Mouse (Mus musculus) frontal cortex, adult (tissue): ENCODE results near the gene Gm10722.
"Not testable (repeated sequence)": the region's sequence is repeated elsewhere in the genome, so short reads cannot be mapped to it uniquely, and the experiment has no call there.

ENCODE experiments used
- ATAC-seq: cut with Nextera tagmentation; 2 replicates; pipeline ENCODE4 v1.9.2; 2017; ENCODE audit warnings: mild to moderate bottlenecking, moderate library complexity, mixed read lengths; ENCODE audit not compliant: low TSS enrichment

Gm10722 gene

DNA sequence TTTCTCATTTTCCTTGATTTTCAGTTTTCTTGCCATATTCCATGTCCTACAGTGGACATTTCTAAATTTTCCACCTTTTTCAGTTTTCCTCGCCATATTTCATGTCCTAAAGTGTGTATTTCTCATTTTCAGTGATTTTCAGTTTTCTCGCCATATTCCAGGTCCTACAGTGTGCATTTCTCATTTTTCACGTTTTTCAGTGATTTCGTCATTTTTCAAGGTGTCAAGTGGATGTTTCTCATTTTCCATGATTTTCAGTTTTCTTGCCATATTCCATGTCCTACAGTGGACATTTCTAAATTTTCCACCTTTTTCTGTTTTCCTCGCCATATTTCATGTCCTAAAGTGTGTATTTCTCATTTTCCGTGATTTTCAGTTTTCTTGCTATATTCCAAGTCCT lies 24.9 kb downstream of the Gm10722 start:
- not testable (repeated sequence) for ATAC-seq

DNA sequence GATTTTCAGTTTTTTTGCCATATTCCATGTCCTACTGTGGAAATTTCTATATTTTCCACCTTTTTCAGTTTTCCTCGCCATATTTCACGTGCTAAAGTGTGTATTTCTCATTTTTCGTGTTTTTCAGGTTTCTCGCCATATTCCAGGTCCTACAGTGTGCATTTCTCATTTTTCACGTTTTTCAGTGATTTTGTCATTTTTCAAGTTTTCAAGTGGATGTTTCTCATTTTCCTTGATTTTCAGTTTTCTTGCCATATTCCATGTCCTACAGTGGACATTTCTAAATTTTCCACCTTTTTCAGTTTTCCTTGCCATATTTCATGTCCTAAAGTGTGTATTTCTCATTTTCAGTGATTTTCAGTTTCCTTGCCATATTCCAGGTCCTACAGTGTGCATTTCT lies 25.4 kb downstream of the Gm10722 start:
- not testable (repeated sequence) for ATAC-seq

DNA sequence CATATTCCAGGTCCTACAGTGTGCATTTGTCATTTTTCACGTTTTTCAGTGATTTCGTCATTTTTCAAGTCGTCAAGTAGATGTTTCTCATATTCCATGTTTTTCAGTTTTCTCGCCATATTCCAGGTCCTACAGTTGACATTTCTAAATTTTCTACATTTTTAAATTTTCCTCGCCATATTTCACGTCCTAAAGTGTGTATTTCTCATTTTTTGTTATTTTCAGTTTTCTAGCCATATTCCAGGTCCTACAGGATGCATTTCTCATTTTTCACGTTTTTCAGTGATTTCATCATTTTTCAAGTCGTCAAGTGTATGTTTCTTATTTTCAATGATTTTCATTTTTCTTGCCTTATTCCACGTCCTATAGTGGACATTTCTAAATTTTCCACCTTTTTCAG lies 26.0 kb downstream of the Gm10722 start:
- ATAC-seq, result not testable (repeated sequence)

DNA sequence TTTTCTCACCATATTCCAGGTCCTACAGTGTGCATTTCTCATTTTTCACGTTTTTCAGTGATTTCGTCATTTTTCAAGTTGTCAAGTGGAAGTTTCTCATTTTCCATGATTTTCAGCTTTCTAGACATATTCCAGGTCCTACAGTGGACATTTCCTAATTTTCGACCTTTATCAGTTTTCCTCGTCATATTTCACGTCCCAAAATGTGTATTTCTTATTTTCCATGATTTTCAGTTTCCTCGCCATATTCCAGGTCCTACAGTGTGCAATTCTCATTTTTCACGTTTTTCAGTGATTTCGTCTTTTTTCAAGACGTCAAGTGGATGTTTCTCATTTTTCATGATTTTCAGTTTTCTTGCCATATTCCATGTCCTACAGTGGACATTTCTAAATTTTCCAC lies 26.5 kb downstream of the Gm10722 start:
- not testable (repeated sequence) for ATAC-seq

DNA sequence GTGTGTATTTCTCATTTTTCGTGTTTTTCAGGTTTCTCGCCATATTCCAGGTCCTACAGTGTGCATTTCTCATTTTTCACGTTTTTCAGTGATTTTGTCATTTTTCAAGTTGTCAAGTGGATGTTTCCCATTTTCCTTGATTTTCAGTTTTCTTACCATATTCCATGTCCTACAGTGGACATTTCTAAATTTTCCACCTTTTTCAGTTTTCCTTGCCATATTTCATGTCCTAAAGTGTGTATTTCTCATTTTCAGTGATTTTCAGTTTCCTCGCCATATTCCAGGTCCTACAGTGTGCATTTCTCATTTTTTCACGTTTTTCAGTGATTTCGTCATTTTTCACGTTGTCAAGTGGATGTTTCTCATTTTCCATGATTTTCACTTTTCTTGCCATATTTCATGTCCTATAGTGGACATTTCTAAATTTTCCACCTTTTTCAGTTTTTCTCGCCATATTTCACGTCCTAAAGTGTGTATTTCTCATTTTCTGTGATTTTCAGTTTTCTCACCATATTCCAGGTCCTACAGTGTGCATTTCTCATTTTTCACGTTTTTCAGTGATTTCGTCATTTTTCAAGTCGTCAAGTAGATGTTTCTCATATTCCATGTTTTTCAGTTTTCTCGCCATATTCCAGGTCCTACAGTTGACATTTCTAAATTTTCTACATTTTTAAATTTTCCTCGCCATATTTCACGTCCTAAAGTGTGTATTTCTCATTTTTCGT lies 28.7 kb downstream of the Gm10722 start:
- ATAC-seq, result not testable (repeated sequence)

DNA sequence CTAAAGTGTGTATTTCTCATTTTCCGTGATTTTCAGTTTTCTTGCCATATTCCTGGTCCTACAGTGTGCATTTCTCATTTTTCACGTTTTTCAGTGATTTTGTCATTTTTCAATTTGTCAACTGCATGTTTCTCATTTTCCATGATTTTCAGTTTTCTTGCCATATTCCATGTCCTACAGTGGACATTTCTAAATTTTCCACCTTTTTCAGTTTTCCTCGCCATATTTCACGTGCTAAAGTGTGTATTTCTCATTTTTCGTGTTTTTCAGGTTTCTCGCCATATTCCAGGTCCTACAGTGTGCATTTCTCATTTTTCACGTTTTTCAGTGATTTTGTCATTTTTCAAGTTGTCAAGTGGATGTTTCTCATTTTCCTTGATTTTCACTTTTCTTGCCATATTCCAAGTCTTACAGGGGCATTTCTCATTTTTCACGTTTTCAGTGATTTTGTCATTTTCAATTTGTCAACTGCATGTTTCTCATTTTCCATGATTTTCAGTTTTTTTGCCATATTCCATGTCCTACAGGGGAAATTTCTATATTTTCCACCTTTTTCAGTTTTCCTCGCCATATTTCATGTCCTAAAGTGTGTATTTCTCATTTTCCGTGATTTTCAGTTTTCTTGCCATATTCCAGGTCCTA lies 30.1 kb downstream of the Gm10722 start:
- not testable (repeated sequence) for ATAC-seq

DNA sequence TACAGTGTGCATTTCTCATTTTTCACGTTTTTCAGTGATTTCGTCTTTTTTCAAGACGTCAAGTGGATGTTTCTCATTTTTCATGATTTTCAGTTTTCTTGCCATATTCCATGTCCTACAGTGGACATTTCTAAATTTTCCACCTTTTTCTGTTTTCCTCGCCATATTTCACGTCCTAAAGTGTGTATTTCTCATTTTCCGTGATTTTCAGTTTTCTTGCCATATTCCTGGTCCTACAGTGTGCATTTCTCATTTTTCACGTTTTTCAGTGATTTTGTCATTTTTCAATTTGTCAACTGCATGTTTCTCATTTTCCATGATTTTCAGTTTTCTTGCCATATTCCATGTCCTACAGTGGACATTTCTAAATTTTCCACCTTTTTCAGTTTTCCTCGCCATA lies 33.6 kb downstream of the Gm10722 start, which contains the start of gene Gm17535:
Gene Gm17535, plus strand, starts transcription at position 301 of the 400 bp plus-strand sequence.
- ATAC-seq, result not testable (repeated sequence)

DNA sequence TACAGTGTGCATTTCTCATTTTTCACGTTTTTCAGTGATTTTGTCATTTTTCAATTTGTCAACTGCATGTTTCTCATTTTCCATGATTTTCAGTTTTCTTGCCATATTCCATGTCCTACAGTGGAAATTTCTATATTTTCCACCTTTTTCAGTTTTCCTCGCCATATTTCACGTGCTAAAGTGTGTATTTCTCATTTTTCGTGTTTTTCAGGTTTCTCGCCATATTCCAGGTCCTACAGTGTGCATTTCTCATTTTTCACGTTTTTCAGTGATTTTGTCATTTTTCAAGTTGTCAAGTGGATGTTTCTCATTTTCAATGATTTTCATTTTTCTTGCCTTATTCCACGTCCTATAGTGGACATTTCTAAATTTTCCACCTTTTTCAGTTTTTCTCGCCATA lies 35.9 kb downstream of the Gm10722 start, which contains the start of gene Gm10715:
Gene Gm10715, plus strand, starts transcription at position 301 of the 400 bp plus-strand sequence.
- not testable (repeated sequence) for ATAC-seq

DNA sequence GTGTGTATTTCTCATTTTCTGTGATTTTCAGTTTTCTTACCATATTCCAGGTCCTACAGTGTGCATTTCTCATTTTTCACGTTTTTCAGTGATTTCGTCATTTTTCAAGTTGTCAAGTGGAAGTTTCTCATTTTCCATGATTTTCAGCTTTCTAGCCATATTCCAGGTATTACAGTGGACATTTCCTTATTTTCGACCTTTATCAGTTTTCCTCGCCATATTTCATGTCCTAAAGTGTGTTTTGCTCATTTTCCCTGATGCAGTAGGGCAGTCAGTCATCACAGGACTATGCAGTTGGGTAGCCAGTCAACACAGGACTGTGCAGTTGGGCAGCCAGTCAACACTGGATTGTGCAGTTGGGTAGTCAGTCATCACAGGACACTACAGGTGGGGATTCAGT lies 37.4 kb downstream of the Gm10722 start:
- ATAC-seq, result not testable (repeated sequence)
